Mouse (Mus musculus) CH12.LX (cell line): ENCODE data around the gene Hoxa9. TPM values are rescaled to one million over a fixed set of nuclear protein-coding genes. Genes with fewer than 3 reads are reported as not detected.

Experiments
- DNase-seq: peaks from one replicate; pipeline ENCODE4 v3.0.0-alpha.2; 2013; ENCODE audit errors: extremely low read depth
- H3K27ac ChIP-seq: 2 replicates; pipeline ENCODE4 v1.5.1; 2012; ENCODE audit warnings: low read depth, mild to moderate bottlenecking, control low read depth, moderate library complexity; ENCODE audit not compliant: insufficient read depth
- H3K27me3 ChIP-seq: replicated peaks from 2 replicates; pipeline ENCODE3; 2012; ENCODE audit warnings: inconsistent platforms
- H3K36me3 ChIP-seq, 2 experiments: replicated peaks in 1 of 2; 2 replicates each; pipeline versions ENCODE3 to v1.6.1; 2012; ENCODE audit warnings: inconsistent platforms in 1 of 2, low read length in 1 of 2, mild to moderate bottlenecking in 1 of 2, mixed read lengths in 1 of 2, moderate library complexity in 1 of 2; ENCODE audit not compliant: control insufficient read depth in 1 of 2, insufficient read depth in 1 of 2
- H3K4me1 ChIP-seq, 2 experiments: 2 replicates each; pipeline ENCODE4 v1.6.1; 2012; ENCODE audit warnings: inconsistent platforms in 1 of 2, moderate library complexity in 1 of 2; ENCODE audit not compliant: insufficient read depth in 2 of 2, control insufficient read depth in 1 of 2
- H3K4me2 ChIP-seq: 2 replicates; pipeline ENCODE4 v1.6.1; 2012; ENCODE audit warnings: low read depth, mild to moderate bottlenecking, control low read depth; ENCODE audit not compliant: poor library complexity, insufficient read depth, severe bottlenecking
- H3K4me3 ChIP-seq, 3 experiments: fragments of 150-350 bp in 1 of 3; sonication (generic) in 1 of 3; replicated peaks in 1 of 3; 2 replicates each; pipeline versions ENCODE3 to v1.5.1; 2011 to 2012; ENCODE audit warnings: low read depth in 2 of 3, low read length in 2 of 3, mild to moderate bottlenecking in 2 of 3, moderate library complexity in 2 of 3, control low read depth in 1 of 3, improper control_type of control experiment in 1 of 3, inconsistent platforms in 1 of 3, mixed read lengths in 1 of 3; ENCODE audit not compliant: poor library complexity in 1 of 3
- H3K79me2 ChIP-seq: replicated peaks from 2 replicates; pipeline ENCODE4 v1.6.1; 2012; ENCODE audit warnings: mild to moderate bottlenecking, moderate library complexity; ENCODE audit not compliant: control insufficient read depth, poor library complexity, insufficient read depth, severe bottlenecking; ENCODE audit errors: extremely low read depth
- H3K9ac ChIP-seq: 2 replicates; pipeline ENCODE4 v1.6.1; 2012; ENCODE audit warnings: low read depth, mild to moderate bottlenecking, control low read depth, moderate library complexity; ENCODE audit not compliant: insufficient read depth
- H3K9me3 ChIP-seq: replicated peaks from 2 replicates; pipeline ENCODE3; 2012; ENCODE audit warnings: low read length, inconsistent platforms, mixed read lengths
- BHLHE40 ChIP-seq: IDR thresholded peaks from 2 replicates; pipeline ENCODE4 v1.6.1; 2011; ENCODE audit warnings: mild to moderate bottlenecking, low read depth, low read length, improper control_type of control experiment
- CHD1 ChIP-seq: IDR thresholded peaks from 2 replicates; pipeline ENCODE4 v1.6.1; 2012; ENCODE audit warnings: low read depth, low read length, improper control_type of control experiment, inconsistent platforms
- CHD2 ChIP-seq: IDR thresholded peaks from 2 replicates; pipeline ENCODE4 v1.6.1; 2011; ENCODE audit warnings: low read length, improper control_type of control experiment
- CTCF ChIP-seq, 2 experiments: IDR thresholded peaks in 1 of 2; conservative IDR thresholded peaks in 1 of 2; 2 replicates each; pipeline ENCODE4 v1.5.1; 2011 to 2012; ENCODE audit warnings: low read depth in 2 of 2, low read length in 2 of 2, improper control_type of control experiment in 1 of 2, inconsistent platforms in 1 of 2, mild to moderate bottlenecking in 1 of 2, moderate library complexity in 1 of 2
- E2F4 ChIP-seq: IDR thresholded peaks from 2 replicates; pipeline ENCODE4 v1.6.1; 2011; ENCODE audit warnings: low read depth, low read length, improper control_type of control experiment; ENCODE audit not compliant: insufficient replicate concordance
- EP300 ChIP-seq: IDR thresholded peaks from 2 replicates; pipeline ENCODE4 v1.6.1; 2011; ENCODE audit warnings: low read length, improper control_type of control experiment
- ETS1 ChIP-seq: conservative IDR thresholded peaks from 2 replicates; pipeline ENCODE4 v1.6.1; 2012; ENCODE audit warnings: low read depth, mild to moderate bottlenecking, inconsistent platforms, low read length, improper control_type of control experiment, moderate library complexity
- GABPA ChIP-seq: IDR thresholded peaks from 2 replicates; pipeline ENCODE4 v1.6.1; 2012; ENCODE audit warnings: low read depth, low read length, improper control_type of control experiment, inconsistent platforms; ENCODE audit not compliant: insufficient replicate concordance
- JUN ChIP-seq: IDR thresholded peaks from 2 replicates; pipeline ENCODE4 v1.6.1; 2011; ENCODE audit warnings: low read depth, mild to moderate bottlenecking, low read length, improper control_type of control experiment, moderate library complexity; ENCODE audit not compliant: insufficient read depth
- JUND ChIP-seq: conservative IDR thresholded peaks from 2 replicates; pipeline ENCODE4 v1.6.1; 2011; ENCODE audit warnings: low read depth, low read length, improper control_type of control experiment
- KAT2A ChIP-seq: IDR thresholded peaks from 2 replicates; pipeline ENCODE4 v1.6.1; 2012; ENCODE audit warnings: low read length, improper control_type of control experiment, inconsistent platforms; ENCODE audit not compliant: insufficient replicate concordance
- MAFK ChIP-seq: IDR thresholded peaks from 2 replicates; pipeline ENCODE4 v1.6.1; 2011; ENCODE audit warnings: low read length, improper control_type of control experiment; ENCODE audit not compliant: insufficient replicate concordance
- MAX ChIP-seq: IDR thresholded peaks from 2 replicates; pipeline ENCODE4 v1.6.1; 2011; ENCODE audit warnings: low read length, improper control_type of control experiment
- NELFE ChIP-seq: IDR thresholded peaks from 2 replicates; pipeline ENCODE4 v1.6.1; 2011; ENCODE audit warnings: low read depth, low read length, improper control_type of control experiment
- PAX5 ChIP-seq: IDR thresholded peaks from 2 replicates; pipeline ENCODE4 v1.6.1; 2012; ENCODE audit warnings: low read length, inconsistent platforms, mixed read lengths
- POLR2A ChIP-seq: IDR thresholded peaks from 2 replicates; pipeline ENCODE4 v1.6.1; 2011; ENCODE audit warnings: low read depth, mild to moderate bottlenecking, improper control_type of control experiment, low read length
- POLR2AphosphoS2 ChIP-seq: IDR thresholded peaks from 2 replicates; pipeline ENCODE4 v1.6.1; 2011; ENCODE audit warnings: low read depth, low read length, improper control_type of control experiment
- RAD21 ChIP-seq: IDR thresholded peaks from 2 replicates; pipeline ENCODE4 v1.6.1; 2011; ENCODE audit warnings: low read depth, mild to moderate bottlenecking, low read length, improper control_type of control experiment, moderate library complexity
- SIN3A ChIP-seq: IDR thresholded peaks from 2 replicates; pipeline ENCODE4 v1.6.1; 2012; ENCODE audit warnings: low read length, improper control_type of control experiment, inconsistent platforms
- SMC3 ChIP-seq: IDR thresholded peaks from 2 replicates; pipeline ENCODE4 v1.6.1; 2011; ENCODE audit warnings: low read depth, low read length, improper control_type of control experiment
- ZC3H11A ChIP-seq: IDR thresholded peaks from 2 replicates; pipeline ENCODE4 v1.6.1; 2012; ENCODE audit warnings: low read depth, mild to moderate bottlenecking, inconsistent platforms, low read length, improper control_type of control experiment
- dilution Hi-C: fragments of 300-500 bp; cut with MboI; formaldehyde crosslinking; loops from 2 replicates; pipeline ENCODE4 v1.14.3; 2020; ENCODE audit warnings: low sequenced_read_pairs; ENCODE audit not compliant: extremely low pct_unique_long_range_greater_than_20kb, extremely low pct_ligation_motif_present
- in situ Hi-C: fragments of 300-500 bp; cut with MboI; formaldehyde crosslinking; loops from 3 replicates; pipeline ENCODE4 v1.14.3; 2019; ENCODE audit warnings: low sequenced_read_pairs, low pct_ligation_motif_present, low pct_unique_long_range_greater_than_20kb, mixed read lengths
- polyA plus RNA-seq: library from polyadenylated mRNA; unstranded; fragments of >175 nt; gene quantifications from 2 replicates; pipeline ENCODE4 v1.2.1, GENCODE M21; 2012; ENCODE audit warnings: low read depth; ENCODE audit not compliant: insufficient read length
- total RNA-seq, 2 experiments: library from RNA; depleted of rRNA; stranded (reverse); fragments of 300-350 nt in 1 of 2; fragments of >200 nt in 1 of 2; gene quantifications; 2 replicates each; pipeline ENCODE4 v1.2.3; 2012 to 2014

Hoxa9 gene
- total and polyA plus RNA-seq, 3 experiments, result 0.30 to 0.47 (median 0.30) TPM

DNA sequence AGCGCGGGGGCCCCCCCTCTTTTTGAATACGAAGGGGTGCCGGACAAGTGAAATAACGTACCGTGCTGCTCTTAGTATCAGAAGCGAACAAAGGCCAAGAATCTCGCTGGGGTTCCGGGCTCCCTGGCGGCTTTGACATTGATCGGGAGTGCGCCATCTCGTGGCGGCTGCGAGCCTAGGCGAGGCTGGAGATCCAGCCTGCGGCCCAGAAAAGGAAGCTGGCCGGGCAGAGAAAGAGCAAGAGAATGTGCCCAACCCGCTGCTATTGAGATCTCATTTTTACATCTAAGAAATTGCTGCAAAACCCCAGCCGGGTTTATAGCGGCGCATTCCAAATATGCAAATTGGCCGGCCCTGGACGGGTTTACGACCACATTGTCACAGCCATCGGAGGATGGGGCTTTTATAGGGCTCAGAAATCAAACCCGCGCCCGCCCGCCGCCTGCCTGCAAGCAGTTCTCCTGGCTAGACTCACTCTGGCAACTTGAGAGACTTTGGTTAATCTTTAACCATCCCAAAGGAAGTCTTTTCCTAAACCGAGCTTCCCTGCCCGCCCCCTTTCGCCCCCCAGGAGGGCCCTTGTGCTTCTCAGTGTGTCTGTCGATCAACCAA, 9.6 kb upstream of the Hoxa9 start, which contains the start of gene Hoxa10 (continued):
- TF ChIP-seq POLR2AphosphoS2, result no peak
- no peak for TF ChIP-seq ETS1
- no peak for TF ChIP-seq EP300
- 0 out of 2 replicates have a peak, but pooled peaks have one; percentile 2 for TF ChIP-seq JUN
- TF ChIP-seq MAX, result peak; percentile 43; the same call in 1 of the 2 replicates
- TF ChIP-seq KAT2A, result no peak
- TF ChIP-seq SIN3A, result no peak
- peak; percentile 65 for TF ChIP-seq SMC3
- TF ChIP-seq MAFK, result no peak
- TF ChIP-seq E2F4, result no peak
- 0 out of 2 replicates have a peak, but pooled peaks have one; percentile 4 for TF ChIP-seq ZC3H11A
- peak; percentile 20 to 85; a peak in 2 of 4 replicates for TF ChIP-seq CTCF (conservative IDR thresholded peaks at IDR 0.05 in 1 of 2, IDR thresholded peaks at IDR 0.05 in 1 of 2; ENCODE audit: low read depth in 2 of 2, low read length in 2 of 2)
- peak; percentile 55; the same call in 1 of the 2 replicates for TF ChIP-seq POLR2A
- no peak for TF ChIP-seq PAX5
- peak; percentile 64 for TF ChIP-seq NELFE
- 0 out of 2 replicates have a peak, but pooled peaks have one; percentile 33 for TF ChIP-seq CHD1
- TF ChIP-seq BHLHE40, result peak; percentile 21; the same call in 1 of the 2 replicates
- no peak for TF ChIP-seq JUND

DNA sequence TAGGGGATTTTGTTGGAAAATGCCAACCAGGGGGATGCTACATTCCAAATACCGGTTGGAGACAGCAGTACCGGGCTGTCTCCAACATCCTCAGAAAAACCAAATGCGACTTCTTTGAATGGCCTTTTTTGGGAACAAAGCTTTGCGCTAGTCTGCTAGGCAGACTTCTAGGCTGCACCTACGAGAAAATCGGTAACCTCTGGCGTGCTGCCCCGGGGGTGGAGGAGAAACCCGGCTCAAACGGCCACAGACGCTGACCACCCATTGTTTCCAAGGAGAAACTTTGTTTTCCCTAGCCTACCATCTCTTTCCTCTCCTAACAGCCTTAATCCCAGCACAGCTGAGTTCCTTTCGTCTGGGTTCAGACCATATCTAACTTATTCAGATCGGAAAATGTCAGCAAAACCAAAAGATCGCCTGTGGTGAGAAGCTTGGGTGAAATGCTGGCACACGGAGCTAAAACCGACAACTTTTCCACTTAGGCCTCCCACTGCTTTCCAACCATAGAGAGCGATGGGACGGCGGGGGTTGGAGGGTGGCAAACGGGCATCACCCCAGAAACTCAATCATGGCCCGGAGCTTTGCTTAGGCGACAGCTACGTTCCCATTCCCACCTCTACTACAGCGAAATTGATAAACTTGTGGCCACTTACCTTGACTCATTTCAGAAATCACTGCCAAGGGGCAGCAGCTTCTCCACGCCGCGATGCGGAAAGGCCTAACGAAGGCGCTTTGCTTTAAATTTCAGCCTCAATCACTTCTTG, 8.9 kb upstream of the Hoxa9 start:
- Histone ChIP-seq H3K4me3 (peak overlapping the region; percentile 60 to 72 (median 68)), H3K9ac (peak overlapping the region; percentile 77), H3K27me3 (no peaks in the 10 kb centered on the region), H3K4me2 (peak overlapping the region; percentile 91), H3K9me3 (peaks cover 12% of the 10 kb centered on the region), H3K27ac (no peak overlapping the region), H3K36me3 (peaks cover 0 to 19% of the 10 kb centered on the region in 2 experiments), H3K79me2 (no peaks in the 10 kb centered on the region), H3K4me1 (peaks cover 0 to 12% of the 10 kb centered on the region in 2 experiments; a peak in 2 of 4 replicates)
- DNase-seq, result no peak
- in situ Hi-C loops (no loop called here), dilution Hi-C loops (no loop called here)
- TF ChIP-seq CHD2, result 0 out of 2 replicates have a peak, but pooled peaks have one; percentile 11
- TF ChIP-seq GABPA, result no peak
- 0 out of 2 replicates have a peak, but pooled peaks have one; percentile 10 for TF ChIP-seq MAX
- TF ChIP-seq SIN3A, result peak; percentile 56; the same call in 1 of the 2 replicates
- no peak for TF ChIP-seq RAD21
- TF ChIP-seq JUN, result peak; percentile 1; the same call in 1 of the 2 replicates
